Mouse (Mus musculus): ENCODE measurements around the gene Rab5b. TPM values are rescaled to one million over a fixed set of nuclear protein-coding genes. Genes with fewer than 3 reads are reported as not detected.

The Rab5b gene
- polyA plus RNA-seq, 1 experiment: 32.2 TPM

DNA sequence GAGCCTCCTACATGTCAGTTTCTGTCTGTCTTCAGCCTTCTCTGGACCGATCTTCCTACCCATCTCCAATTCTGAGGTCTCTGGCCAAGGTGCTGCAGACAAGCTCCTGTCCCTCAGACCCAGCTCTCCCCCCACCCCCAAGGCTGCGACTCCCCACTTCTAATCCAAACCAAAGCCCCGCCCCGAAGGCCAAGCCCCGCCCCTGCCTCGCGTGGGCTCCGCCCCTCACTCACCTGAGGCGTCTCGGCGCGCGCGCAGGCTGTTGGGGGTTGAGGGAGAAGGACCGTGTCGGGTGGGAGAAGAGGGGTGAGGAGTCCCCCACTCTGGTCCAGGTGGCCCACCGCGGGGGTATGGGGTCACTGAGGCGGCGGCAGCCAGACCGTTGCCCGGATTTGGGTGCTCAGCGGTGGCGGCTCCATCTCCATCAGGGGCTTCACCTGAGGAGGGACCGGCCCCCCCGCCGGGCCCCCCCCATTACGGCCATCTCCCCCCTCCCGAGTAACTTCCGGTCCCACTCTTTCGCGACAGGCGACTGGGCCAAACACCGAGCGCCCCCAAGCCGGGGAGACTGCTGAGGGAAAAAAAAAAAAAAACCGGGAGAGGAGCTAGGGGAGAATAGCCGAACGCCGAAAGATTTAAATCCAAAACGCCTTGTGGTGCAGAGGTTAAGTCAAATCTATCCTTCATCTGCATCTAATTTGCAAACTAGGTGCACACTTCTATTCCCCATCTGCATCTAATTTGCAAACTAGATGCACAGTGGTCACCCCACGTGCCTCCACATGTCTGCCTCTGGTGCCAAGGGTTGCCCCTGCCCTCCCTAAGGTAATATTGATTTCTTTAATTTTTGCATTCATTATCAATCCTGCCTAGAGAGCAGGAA lies 27.0 kb downstream of the Rab5b start:
- TF ChIP-seq CTCF (IDR thresholded peaks at IDR 0.05; ENCODE audit: extremely low read depth, insufficient read length, insufficient replicate concordance, low read depth, low read length): no peak
- no peak for TF ChIP-seq POLR2A (IDR thresholded peaks at IDR 0.05; ENCODE audit: low read depth, low read length)
- H3K27me3 ChIP-seq (ENCODE audit: control insufficient read depth, insufficient read depth, low read length): no peaks in the 10 kb centered on the region
- 1% methylated on average over 42 of the region's 42 CpGs for WGBS
- H3K27ac ChIP-seq (ENCODE audit: insufficient read depth, low read depth, low read length): no peak overlapping the region
- H3K36me3 ChIP-seq (ENCODE audit: control insufficient read depth, insufficient read depth, low read length): no peaks in the 10 kb centered on the region
- H3K4me1 ChIP-seq (ENCODE audit: control insufficient read depth, insufficient read depth, insufficient read length, low read length): peaks cover 3% of the 10 kb centered on the region; the same call in 1 of the 2 replicates
- peak overlapping the region; percentile 86 for H3K4me3 ChIP-seq (ENCODE audit: low read depth, low read length)

- no peaks in the 10 kb centered on the region for H3K36me3 ChIP-seq (ENCODE audit: control insufficient read depth, insufficient read depth, low read length)
- TF ChIP-seq POLR2A (IDR thresholded peaks at IDR 0.05; ENCODE audit: low read depth, low read length) (no peak), CTCF (IDR thresholded peaks at IDR 0.05; ENCODE audit: extremely low read depth, insufficient read length, insufficient replicate concordance, low read depth, low read length) (no peak)
- no peak overlapping the region for H3K4me3 ChIP-seq (ENCODE audit: low read depth, low read length)
- H3K27me3 ChIP-seq (ENCODE audit: control insufficient read depth, insufficient read depth, low read length): no peaks in the 10 kb centered on the region
- no peaks in the 10 kb centered on the region for H3K4me1 ChIP-seq (ENCODE audit: control insufficient read depth, insufficient read depth, insufficient read length, low read length)
- no peak overlapping the region for H3K27ac ChIP-seq (ENCODE audit: insufficient read depth, low read depth, low read length)
- 94% methylated on average over 2 of the region's 2 CpGs for WGBS
These were observed 30.3 kb downstream of the Rab5b start for GRCm38 (mm10) chr10:128665806-128666205.

DNA sequence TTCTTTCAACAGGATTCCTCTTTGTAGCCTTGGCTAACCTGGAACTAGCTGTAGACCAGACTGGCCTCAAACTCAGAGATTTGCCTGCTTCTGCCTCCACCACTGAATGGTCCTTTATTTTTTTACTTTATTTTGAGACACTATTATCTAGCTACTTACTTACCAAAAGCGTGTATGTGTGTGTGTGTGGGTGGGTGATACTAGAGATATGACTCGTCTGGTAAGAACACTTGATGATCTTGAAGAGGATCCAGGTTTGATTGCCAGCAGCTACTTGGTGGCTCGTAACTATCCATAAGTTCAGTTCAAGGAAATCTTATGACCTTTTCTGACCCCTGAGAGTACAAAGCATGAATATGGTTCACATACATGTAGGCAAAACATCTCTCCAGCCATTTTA lies 30.8 kb downstream of the Rab5b start:
- no peaks in the 10 kb centered on the region for H3K27me3 ChIP-seq (ENCODE audit: control insufficient read depth, insufficient read depth, low read length)
- TF ChIP-seq POLR2A (IDR thresholded peaks at IDR 0.05; ENCODE audit: low read depth, low read length) (no peak), CTCF (IDR thresholded peaks at IDR 0.05; ENCODE audit: extremely low read depth, insufficient read length, insufficient replicate concordance, low read depth, low read length) (no peak)
- no peaks in the 10 kb centered on the region for H3K4me1 ChIP-seq (ENCODE audit: control insufficient read depth, insufficient read depth, insufficient read length, low read length)
- no peak overlapping the region for H3K4me3 ChIP-seq (ENCODE audit: low read depth, low read length)
- no peak overlapping the region for H3K27ac ChIP-seq (ENCODE audit: insufficient read depth, low read depth, low read length)
- no peaks in the 10 kb centered on the region for H3K36me3 ChIP-seq (ENCODE audit: control insufficient read depth, insufficient read depth, low read length)
- WGBS: 69% methylated on average over 3 of the region's 3 CpGs

DNA sequence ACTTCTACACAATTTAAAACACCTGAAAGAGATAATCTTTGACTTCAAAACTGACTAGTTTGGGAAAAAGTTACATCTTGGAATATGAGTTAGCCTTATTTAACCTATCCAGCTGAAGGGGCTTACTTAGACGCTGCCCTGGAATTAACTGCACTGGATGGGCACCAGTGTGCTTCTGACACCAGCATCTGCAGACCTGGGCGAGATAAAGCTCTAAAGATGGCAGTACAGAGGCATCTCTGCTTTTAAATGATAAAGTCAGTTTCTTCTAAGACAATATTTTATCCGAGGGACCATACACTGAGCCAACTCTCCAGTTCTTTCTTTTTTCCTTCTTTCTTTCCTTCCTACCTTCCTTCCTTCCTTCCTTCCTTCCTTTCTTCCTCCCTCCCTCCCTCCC lies 31.3 kb downstream of the Rab5b start:
- TF ChIP-seq POLR2A (IDR thresholded peaks at IDR 0.05; ENCODE audit: low read depth, low read length) (no peak), CTCF (IDR thresholded peaks at IDR 0.05; ENCODE audit: extremely low read depth, insufficient read length, insufficient replicate concordance, low read depth, low read length) (no peak)
- no peaks in the 10 kb centered on the region for H3K4me1 ChIP-seq (ENCODE audit: control insufficient read depth, insufficient read depth, insufficient read length, low read length)
- H3K36me3 ChIP-seq (ENCODE audit: control insufficient read depth, insufficient read depth, low read length): no peaks in the 10 kb centered on the region
- no peak overlapping the region for H3K4me3 ChIP-seq (ENCODE audit: low read depth, low read length)
- WGBS: 77% methylated on average over 3 of the region's 3 CpGs
- H3K27ac ChIP-seq (ENCODE audit: insufficient read depth, low read depth, low read length): no peak overlapping the region
- H3K27me3 ChIP-seq (ENCODE audit: control insufficient read depth, insufficient read depth, low read length): no peaks in the 10 kb centered on the region

GRCm38 (mm10) chr10:128663441-128664220 lies 32.4 kb downstream of the Rab5b start:
- H3K27me3 ChIP-seq (ENCODE audit: control insufficient read depth, insufficient read depth, low read length): no peaks in the 10 kb centered on the region
- no peaks in the 10 kb centered on the region for H3K36me3 ChIP-seq (ENCODE audit: control insufficient read depth, insufficient read depth, low read length)
- TF ChIP-seq POLR2A (IDR thresholded peaks at IDR 0.05; ENCODE audit: low read depth, low read length): no peak
- TF ChIP-seq CTCF (IDR thresholded peaks at IDR 0.05; ENCODE audit: extremely low read depth, insufficient read length, insufficient replicate concordance, low read depth, low read length): no peak
- H3K27ac ChIP-seq (ENCODE audit: insufficient read depth, low read depth, low read length): no peak overlapping the region
- WGBS: 48% methylated on average over 5 of the region's 5 CpGs
- no peak overlapping the region for H3K4me3 ChIP-seq (ENCODE audit: low read depth, low read length)
- no peaks in the 10 kb centered on the region for H3K4me1 ChIP-seq (ENCODE audit: control insufficient read depth, insufficient read depth, insufficient read length, low read length)

DNA sequence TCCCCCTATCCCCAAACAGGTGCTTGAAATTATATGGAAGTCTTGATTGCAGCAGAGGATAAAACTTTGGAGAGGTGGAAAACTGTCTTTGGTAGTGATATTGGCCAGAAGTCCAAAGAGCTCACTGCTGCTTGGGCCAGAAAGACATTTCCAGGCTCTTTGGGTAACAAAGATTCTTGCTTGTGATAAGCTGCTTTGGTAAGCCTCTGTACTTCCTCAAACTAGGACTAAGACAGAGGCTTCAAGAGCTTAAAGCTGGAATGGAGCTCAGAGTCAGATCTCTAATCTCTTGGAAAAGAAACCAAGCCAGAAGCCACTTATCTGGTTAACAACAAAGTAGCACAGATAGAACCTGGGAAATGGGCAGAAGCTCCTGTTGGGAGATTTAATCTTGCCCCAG lies 33.6 kb downstream of the Rab5b start:
- Histone ChIP-seq H3K36me3 (ENCODE audit: control insufficient read depth, insufficient read depth, low read length) (no peaks in the 10 kb centered on the region), H3K27me3 (ENCODE audit: control insufficient read depth, insufficient read depth, low read length) (no peaks in the 10 kb centered on the region), H3K27ac (ENCODE audit: insufficient read depth, low read depth, low read length) (no peak overlapping the region), H3K4me3 (ENCODE audit: low read depth, low read length) (no peak overlapping the region), H3K4me1 (ENCODE audit: control insufficient read depth, insufficient read depth, insufficient read length, low read length) (no peaks in the 10 kb centered on the region)
- TF ChIP-seq POLR2A (IDR thresholded peaks at IDR 0.05; ENCODE audit: low read depth, low read length) (no peak), CTCF (IDR thresholded peaks at IDR 0.05; ENCODE audit: extremely low read depth, insufficient read length, insufficient replicate concordance, low read depth, low read length) (no peak)

DNA sequence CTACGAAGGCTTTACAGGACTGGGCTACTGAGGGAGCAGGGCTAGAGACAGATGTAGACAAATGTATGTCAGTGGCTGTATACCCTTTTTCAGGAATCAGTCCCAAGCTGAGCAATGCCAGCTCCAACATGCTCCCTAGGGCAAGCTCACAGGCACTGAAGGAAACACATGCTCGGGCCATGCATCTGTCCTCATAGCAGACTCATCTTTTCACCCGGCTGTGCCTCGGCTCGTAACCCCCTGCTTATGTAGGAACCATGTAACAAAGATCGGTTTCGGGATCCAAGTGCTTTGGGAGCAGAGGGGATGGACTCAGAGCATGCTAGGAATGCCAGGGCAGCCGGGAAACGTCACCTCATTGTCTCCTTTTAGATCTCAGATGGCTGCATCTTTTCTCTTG lies 36.6 kb downstream of the Rab5b start:
- Histone ChIP-seq H3K36me3 (ENCODE audit: control insufficient read depth, insufficient read depth, low read length) (no peaks in the 10 kb centered on the region), H3K4me1 (ENCODE audit: control insufficient read depth, insufficient read depth, insufficient read length, low read length) (no peaks in the 10 kb centered on the region), H3K27me3 (ENCODE audit: control insufficient read depth, insufficient read depth, low read length) (no peaks in the 10 kb centered on the region), H3K27ac (ENCODE audit: insufficient read depth, low read depth, low read length) (no peak overlapping the region), H3K4me3 (ENCODE audit: low read depth, low read length) (no peak overlapping the region)
- no peak for TF ChIP-seq POLR2A (IDR thresholded peaks at IDR 0.05; ENCODE audit: low read depth, low read length)
- no peak for TF ChIP-seq CTCF (IDR thresholded peaks at IDR 0.05; ENCODE audit: extremely low read depth, insufficient read length, insufficient replicate concordance, low read depth, low read length)
- 67% methylated on average over 9 of the region's 9 CpGs for WGBS

Measured in small intestine, adult 2 months (tissue).